Mouse (Mus musculus) spleen, postnatal 36 days (tissue): Measurements from ENCODE around the gene Olfr159.
A peak's percentile ranks its signal among the peaks of the same experiment; 100 is the strongest.
"Not testable (repeated sequence)": the region's sequence is repeated elsewhere in the genome, so short reads cannot be mapped to it uniquely, and the experiment has no call there.

Experiments
- DNase-seq, 2 experiments: peaks; one replicate each; pipeline ENCODE4 v3.0.0; 2022; ENCODE audit warnings: low spot score in 2 of 2, mixed read lengths in 1 of 2

Olfr159 gene

DNA sequence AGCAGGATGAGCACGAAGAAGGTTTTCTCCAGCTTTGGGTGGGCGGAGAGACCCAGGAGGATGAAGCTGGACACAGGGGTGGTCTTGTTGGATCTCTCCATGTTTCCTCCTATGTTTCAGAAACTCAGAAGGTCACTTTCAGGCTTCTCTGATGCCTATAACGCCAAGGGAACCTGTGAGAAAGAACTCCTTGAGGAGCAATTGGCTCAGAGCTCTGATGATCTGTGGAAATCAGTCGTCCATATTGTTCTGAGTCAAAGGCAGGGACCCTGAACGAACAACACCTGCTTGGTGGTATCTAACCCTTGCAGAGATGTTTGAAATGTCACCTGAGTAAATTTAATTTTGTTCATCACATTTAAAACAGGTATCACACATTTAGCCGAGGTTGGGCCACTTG, at the start of gene Olfr159:
Gene Olfr159 (minus strand): TSS at position 101 of the 400 bp plus-strand sequence.
- DNase-seq = no peak

DNA sequence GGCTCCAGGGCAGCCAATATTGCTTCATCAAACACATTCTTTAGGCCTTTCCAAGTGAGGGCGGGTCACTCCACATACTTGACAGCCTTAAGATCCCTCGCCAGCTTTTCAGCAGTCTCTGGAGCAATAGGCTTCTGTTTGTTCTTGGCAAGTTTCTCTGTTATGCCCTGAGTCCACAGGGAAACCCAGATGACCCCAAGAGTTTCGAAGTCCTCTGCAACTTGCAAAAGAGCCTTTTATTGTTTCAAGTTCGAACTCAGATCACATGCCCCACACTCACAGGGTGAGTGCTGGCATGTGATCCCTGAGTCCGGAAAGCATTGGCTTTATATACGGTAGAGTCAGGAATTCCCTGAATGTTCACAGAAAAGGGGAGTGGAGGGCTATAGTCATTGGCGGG, 28.1 kb upstream of the Olfr159 start:
- no peak for DNase-seq

DNA sequence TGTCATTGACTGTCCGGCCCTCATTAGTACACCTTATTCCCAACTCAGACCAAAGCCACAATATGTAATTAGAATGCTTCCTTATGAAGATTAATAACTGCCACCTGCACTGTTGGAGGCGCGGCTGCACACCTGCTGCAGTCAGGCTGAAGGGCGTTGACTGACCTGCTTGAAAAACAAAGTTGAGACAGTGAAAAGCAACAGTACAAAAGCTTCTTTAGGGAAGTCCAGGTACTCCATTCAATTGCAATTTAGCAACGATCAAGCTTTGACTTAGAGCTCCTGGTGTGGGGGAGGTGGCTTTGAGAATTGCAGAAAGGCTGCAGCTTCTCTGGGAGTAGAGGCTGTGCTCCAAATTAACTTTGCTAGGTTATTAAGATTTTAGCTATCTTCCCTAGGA, 25.0 kb upstream of the Olfr159 start:
- not testable (repeated sequence) for DNase-seq

DNA sequence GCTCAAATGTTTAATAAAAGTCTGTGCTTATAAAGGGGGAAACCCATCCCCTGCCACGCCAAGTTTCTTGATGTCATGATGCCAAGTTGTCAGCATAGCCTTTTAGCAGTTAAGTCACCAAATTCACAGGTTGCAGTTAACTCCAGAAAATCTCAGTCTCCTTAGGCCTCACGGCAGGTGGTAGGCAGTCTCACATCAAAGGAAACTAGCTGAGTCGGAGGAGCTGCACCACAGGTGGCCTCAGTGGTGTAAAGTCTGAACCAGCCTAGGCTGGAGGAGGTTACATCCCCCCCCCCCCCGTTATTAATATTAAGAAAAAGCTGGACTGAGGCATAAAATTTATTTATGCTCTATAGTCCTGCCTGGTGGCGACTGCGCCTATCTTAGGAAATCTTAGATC, 24.5 kb upstream of the Olfr159 start:
- DNase-seq = no peak

DNA sequence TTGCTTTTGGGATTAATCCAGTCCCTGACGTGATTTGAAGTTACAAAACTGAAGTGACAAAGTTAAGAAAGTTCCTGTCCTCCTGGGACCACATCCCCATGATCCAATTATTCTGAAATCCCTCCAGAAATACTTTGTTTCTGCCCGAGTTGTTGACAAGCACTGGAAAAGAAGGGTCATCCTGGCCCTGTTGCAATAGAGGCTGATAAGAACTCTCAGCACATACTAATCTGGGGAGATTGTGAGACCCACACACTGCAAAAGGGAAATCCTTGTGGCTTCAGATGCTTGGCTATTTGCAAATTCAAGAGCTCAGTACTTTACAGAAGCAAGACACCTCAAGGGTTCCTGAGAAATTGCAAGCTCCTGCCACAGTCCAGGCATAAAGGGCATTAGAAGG, 1.5 kb upstream of the Olfr159 start:
- DNase-seq = no peak

DNA sequence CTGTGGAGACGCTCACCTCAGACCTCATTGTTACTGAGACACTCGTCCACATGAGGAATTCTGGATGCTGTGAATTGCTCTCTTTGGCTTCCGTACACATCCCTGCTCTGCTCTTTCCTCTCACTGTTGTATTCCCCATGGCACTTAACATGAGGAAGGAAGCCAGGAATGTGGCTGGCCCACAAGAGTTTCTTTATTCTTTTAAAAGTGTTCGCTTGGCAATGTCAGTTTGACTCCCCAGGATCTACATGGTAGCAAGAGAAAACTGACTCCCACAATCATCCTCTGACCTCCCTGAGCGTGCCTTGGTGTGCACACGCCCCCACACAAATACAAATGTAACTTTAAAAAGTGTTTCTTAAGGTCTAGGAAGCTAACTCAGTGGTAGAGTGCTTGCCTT, 817 bp upstream of the Olfr159 start:
- DNase-seq = no peak

DNA sequence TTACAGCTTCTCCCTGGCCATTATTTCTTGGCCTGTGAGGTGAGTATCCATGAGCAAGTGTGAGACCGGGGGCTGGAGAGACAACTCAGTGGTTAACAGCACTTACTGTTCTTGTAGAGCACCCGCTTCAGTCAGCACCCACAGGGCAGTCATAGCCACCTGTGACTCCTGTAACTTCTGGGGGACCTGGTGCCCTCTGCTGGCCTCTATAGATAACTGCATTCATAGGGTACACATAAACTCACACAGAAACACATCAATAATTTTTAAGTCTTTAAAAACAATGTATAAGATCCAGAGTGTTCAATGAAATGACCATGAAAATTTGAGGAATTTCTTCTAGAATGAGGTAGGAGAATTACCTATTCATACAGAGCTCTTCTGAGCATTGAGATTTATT, 1.4 kb downstream of the Olfr159 start:
- no peak for DNase-seq

DNA sequence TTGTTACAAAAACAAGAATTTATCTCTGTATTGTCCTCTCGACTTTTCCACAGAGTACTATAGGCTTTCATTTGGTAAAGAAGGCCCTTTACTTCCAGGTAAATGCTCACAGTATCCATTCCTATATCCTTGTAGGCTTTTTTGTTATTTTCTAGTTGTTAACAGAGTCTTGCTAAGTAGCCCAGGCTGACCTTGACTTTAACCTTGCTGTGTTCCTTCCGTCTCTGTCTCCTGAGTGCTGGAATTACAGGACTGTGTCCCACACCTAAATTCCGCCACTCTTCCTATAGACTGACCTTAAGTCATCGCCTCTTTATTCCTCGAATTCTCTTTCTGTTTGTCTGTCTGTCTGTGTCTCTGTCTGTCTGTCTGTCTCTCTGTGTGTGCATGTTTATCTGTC, 2.5 kb downstream of the Olfr159 start:
- DNase-seq = no peak

DNA sequence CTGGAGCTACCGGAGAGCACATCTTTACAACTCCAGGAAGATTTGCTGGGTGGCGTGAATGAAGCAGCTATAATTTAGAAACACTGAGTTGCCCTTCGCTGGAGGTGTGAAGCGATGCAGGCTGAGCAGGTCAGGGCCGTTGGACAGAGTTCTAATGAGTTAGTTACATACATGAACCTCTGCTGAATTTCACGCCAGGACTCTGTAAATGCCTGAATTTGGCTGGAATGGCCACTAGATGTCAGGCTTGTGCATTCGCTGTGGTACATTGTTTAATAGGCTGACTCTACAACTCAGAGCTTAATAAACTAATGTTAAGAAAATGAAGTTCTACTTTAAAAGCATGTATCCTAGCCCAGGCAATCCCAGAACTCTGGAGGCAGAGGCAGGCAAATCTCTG, 7.4 kb downstream of the Olfr159 start:
- peak in 1 of 2 experiments; percentile 3 for DNase-seq

DNA sequence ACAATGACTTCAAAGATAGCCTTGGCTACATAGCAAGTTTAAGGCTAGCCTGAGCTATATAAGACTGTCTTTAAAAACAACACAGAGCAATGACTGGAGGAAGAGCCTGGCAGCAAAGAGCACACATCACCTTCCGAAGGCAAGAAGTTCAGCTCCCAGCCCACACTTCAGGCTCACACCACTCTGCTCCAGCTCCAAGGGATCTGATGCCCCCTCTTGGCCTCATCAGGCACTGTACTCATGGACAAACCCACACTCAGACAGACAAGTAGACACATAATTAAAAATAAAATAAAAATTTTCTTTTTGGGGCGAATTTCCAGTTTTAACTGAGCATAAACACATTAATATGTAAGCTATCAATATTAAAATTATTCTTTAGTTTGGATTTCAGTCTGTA, 9.5 kb downstream of the Olfr159 start:
- no peak for DNase-seq

DNA sequence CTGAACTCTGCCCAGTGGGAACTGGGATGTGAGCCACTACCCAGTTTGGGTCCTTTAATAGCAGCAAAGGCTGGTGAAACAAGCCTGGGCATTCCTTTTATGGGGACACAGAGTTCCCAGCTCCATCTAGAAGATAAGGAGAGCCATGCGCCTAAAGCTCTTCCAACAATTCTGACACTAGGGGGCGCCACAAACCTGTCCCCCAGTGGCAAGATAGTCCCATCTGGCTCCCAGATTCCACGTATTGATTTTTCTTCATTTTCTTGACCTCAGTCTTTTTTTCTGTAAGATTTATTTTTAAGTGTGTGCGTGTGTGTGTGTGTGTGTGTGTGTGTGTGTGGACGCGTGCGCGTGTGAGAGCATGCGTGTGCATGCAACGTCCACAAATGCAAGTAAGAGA, 10.3 kb downstream of the Olfr159 start:
- no peak for DNase-seq

DNA sequence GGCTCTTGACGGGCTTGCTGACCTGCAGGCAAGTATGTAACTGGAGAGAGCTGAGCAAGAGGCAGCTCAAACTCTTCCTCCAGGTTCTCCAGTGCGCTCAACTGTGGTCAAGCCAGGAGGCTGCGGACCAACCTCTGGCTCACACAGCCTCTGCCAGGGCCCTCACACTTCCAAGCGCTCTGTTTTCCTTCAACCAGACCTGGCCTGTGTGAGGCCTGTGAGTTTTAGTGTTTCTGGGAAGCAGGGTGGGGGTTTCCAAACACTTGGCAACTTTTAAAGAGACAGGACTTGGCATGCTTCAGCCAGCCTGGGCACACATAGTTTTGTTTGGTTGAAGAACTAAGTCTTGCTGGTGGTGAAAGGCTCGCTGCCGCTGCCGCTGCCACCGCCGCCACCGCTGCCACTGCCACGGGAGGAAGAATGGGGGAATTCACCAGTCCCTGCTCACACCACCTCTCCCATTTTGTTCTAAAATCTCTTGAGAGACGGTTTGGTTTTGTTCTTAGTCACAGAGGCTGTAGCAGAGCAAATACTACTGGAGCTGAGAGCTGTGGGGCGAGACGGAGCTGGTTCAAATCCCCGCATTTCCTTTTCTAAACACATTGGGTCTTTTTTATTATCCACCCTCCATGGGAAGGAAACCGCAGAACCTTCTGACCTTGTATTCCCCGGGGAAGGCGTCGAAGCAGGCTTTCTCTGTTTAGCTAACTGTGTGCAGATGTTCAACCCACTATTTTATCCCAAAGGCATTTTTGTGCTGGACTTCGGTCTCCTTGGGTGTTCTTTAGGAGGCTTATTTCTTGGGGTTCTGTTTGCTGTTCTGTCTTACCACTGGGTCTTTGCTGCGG, 11.0 kb downstream of the Olfr159 start:
- no peak for DNase-seq

DNA sequence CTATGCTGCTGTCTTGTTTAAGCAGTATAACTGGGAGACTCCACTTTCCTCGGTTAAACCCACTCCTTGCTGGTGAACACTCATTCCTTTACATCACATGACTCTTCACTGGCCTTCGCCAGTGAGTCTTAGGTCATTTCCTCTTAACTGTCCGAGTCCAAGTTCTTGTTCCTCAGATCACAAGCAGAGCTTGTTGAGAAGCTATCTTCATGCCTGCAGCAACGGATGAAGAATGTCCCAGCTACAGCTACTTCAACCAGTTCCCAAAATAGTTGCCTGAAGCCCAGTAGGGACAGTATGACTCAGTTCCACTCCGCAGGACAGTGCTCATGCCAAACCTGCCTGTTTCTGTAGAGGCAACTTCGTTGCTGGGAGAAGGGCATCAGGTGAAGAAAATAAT, 13.6 kb downstream of the Olfr159 start:
- no peak for DNase-seq

DNA sequence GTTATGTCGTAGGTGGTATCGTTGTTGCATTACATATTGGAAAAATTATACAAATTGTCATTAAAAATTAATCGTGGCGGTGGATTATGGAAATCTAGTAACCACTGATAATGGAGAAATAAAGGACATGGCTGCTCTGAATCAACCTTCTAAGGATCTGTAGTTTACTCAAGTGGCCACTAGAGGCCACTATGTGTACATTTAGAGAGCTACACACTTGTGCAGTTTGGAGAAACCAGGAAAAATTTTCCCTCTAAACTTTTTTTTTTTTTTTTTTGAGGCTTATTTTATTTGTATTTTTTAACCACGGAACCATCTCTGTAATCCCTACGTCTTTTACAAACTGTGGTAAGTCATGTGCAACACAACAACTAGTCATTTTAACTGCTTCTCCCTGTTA, 25.6 kb downstream of the Olfr159 start:
- no peak for DNase-seq

DNA sequence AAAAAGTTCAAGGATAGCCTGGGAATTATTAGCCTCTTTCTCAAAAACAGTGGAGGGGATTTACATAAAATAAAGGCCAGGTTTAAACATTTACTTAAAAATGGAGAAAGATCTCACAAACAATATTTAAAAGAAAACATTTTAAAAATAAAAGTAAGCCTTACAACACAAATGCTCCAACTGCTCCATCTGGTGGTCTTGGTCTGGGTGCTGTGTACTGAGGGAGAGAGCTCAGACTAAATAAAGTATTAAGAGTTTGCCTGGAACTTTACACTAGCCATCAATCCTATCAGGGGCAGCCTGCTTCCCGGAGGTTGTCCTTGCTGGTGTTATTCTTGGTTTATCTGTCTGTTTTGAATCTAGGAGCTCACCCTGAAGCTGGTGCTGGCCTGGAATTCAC, 27.7 kb downstream of the Olfr159 start:
- DNase-seq = no peak

DNA sequence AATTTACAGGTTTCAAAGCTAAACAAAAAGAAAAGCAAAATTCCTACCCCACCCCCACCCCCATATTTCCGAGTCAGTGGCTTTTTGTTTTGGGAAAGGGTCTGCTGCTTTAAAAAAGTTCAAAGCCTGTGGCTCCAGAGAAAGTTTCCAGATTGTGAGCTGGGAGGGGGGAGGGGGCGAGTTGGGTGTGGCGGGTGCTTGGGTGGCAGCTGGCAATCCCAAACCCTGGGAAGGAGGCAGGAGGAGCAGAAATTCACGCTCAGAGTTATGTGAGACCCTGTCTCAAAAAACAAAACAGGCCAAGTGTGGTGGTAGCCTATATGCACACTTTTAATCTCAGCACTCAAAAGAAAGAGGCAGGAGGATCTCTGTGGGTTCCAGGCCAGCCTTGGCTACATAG, 28.2 kb downstream of the Olfr159 start:
- no peak for DNase-seq

DNA sequence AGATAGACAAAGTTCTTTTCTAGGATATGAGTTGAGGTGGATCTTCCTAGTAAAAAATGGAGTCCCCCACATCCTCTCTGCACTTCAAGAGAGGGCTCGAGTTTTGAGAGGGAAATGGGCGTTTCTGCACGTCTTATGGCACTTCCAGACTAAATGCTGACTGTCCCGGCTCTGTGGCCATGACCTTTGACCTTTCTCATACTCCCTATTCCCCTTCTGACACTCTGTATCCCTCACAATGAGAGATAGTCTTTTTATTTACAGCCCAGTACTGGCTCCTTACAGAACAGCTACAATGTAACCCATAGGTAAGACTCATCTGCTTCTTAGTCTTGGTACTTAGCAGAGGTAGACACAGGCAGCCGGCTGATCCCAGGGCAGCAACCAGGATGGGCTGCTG, 29.3 kb downstream of the Olfr159 start:
- no peak for DNase-seq

DNA sequence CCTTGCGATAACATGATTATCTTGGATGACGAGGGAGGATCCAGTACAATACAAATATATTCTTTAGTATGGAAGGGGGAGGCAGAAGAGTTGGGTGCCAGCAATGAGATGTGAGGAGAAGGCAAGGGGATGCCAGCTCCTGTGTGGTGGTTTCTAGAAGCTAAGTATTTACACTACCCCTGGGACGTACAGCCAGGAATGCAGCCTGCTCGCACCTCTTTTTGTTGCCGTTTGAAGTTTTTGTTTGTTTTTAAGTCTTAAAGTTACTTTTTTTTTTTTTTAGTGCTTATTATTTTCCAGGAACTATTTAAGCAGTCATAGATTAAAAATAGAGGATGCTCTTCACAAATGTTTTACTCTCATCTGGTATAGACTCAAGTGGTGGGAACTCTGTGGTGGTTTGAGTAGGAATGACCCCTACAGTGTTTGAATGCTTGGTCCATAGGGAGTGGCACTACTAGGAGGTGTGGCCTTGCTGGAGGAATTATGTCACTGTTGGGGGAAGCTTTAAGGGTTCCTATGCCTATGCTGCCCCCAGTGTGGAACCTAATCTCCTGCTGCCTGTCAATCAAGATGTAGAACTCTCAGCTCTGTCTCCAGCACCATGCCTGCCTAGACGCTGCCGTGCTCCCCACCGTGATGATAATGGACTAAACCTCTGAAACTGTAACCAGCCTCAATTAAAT, 31.7 kb downstream of the Olfr159 start:
- no peak for DNase-seq

DNA sequence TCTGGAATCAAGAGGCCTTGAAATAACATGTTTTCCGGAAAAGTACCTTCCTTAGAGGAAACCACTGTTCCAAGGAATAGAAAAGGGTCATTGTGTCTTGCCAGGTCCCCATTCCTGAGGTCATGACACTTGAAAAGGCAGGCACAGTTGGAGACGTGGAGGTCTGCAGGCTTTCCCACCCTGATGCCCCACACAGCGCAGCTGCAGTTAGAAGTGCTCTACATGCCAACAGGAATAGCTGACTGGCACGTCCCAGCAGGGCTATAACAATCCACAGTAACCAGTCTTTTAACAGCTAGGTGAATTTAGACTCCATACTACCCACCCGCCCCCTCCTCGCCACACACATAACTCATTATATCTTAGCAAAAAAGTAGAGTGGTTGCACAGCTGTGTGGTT, 33.7 kb downstream of the Olfr159 start:
- DNase-seq = no peak

DNA sequence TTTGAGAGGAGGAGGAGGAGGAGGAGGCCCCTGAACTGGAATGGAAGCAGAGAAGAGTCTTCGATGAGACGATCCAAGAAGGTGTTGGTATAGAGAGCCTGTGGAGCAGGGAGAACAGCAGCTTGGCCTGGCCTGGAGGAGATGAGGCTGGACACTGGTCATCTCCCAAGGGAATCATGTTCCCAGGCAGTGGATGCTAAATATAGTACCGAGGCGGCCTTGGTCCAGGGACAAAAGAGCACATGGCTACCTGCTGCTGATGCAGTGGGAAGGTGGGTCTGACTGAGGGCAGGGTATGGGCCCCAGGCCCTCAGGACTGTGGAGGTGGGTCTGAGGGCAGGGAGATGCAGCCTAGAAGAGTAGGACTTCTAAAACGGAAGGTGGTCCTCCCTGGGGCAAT, 37.6 kb downstream of the Olfr159 start:
- no peak for DNase-seq

DNA sequence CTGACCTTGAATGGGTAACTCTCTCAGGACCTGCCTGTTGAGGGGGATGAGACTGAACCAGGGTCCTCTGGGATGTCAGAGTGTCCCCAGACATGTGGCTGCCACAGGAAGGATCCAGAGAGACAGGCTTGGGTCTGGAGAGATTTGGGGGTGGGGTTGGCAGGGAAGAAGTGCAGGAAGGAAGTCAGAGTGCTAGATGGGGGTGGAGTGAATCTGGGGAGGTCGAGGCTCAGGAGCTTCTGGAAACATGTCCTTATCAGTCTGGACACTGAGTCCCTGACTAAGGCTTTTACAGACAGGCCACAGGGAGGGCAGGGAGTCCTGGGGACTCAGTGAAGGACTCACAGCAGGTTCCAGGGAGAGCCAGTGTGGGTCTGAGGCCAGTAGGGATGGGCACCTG, 38.6 kb downstream of the Olfr159 start:
- no peak for DNase-seq

DNA sequence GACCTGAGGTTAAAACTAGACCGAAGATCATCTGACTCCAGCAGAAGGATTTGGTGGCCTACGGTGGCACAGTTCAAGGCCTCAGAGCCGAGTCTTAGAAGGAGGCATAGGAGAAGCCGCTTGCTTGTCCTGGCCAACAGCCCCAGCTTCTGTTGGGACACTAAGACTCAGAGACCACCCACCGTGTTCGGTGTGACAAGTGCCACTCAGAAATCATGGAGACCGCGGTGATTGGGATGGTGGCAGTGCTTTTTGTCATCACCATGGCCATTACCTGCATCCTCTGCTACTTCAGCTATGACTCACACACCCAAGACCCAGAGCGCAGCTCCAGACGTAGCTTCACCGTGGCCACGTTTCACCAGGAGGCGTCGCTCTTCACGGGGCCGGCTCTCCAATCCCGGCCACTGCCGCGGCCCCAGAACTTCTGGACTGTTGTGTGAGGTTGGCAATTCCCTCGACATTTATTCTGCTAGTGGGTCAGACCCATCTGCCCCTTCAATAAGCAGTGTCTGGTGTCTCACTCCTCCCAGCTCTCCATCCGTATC, 40.0 kb downstream of the Olfr159 start:
- DNase-seq = no peak
